Mouse (Mus musculus) embryonic facial prominence, embryonic 15.5 days (tissue): ENCODE data around the gene Ubald1. TPM values are rescaled to one million over a fixed set of nuclear protein-coding genes. Genes with fewer than 3 reads are reported as not detected.

Experiments
- ATAC-seq: fragments of 200-750 bp; cut with Nextera tagmentation; 2 replicates; pipeline ENCODE4 v1.8.0; 2017; ENCODE audit warnings: low read depth, moderate TSS enrichment; ENCODE audit not compliant: insufficient number of reproducible peaks, low FRiP score, low TSS enrichment
- H3K27ac ChIP-seq: fragments of 300-500 bp; sonication (generic); replicated peaks from 2 replicates; pipeline ENCODE4 v1.5.1; 2015; ENCODE audit warnings: mild to moderate bottlenecking, inconsistent platforms
- H3K27me3 ChIP-seq: fragments of 300-500 bp; sonication (generic); 2 replicates; pipeline ENCODE4 v1.6.1; 2015; ENCODE audit warnings: inconsistent platforms
- H3K36me3 ChIP-seq: fragments of 300-500 bp; sonication (generic); 2 replicates; pipeline ENCODE4 v1.6.1; 2015; ENCODE audit warnings: mild to moderate bottlenecking, inconsistent platforms
- H3K4me1 ChIP-seq: fragments of 300-500 bp; sonication (generic); 2 replicates; pipeline ENCODE4 v1.6.1; 2015; ENCODE audit warnings: inconsistent platforms
- H3K4me2 ChIP-seq: fragments of 300-500 bp; sonication (generic); replicated peaks from 2 replicates; pipeline ENCODE4 v1.6.1; 2015; ENCODE audit warnings: mild to moderate bottlenecking, inconsistent platforms
- H3K4me3 ChIP-seq: fragments of 300-500 bp; sonication (generic); replicated peaks from 2 replicates; pipeline ENCODE4 v1.5.1; 2015; ENCODE audit warnings: mild to moderate bottlenecking, inconsistent platforms
- H3K9ac ChIP-seq: fragments of 300-500 bp; sonication (generic); 2 replicates; pipeline ENCODE4 v1.6.1; 2015; ENCODE audit warnings: inconsistent platforms
- H3K9me3 ChIP-seq: fragments of 300-500 bp; sonication (generic); replicated peaks from 2 replicates; pipeline ENCODE4 v1.6.1; 2016; ENCODE audit warnings: inconsistent platforms
- WGBS: fragments of 180-500 bp; shearing (Covaris S2); methylation state at CpG from one replicate; pipeline ENCODE4 v1.1.7; 2015; 5-methylcytosine and 5-hydroxymethylcytosine counted together
- polyA plus RNA-seq: library from polyadenylated mRNA; unstranded; fragments of >200 nt; fragmentation: Nextera tagmentation; extraction: Ambion mirVana; gene quantifications from 2 replicates; pipeline ENCODE4 v1.2.1, GENCODE M21; 2015

Gene Ubald1
- polyA plus RNA-seq, 1 experiment from 2014 or later, result 51.3 TPM

DNA sequence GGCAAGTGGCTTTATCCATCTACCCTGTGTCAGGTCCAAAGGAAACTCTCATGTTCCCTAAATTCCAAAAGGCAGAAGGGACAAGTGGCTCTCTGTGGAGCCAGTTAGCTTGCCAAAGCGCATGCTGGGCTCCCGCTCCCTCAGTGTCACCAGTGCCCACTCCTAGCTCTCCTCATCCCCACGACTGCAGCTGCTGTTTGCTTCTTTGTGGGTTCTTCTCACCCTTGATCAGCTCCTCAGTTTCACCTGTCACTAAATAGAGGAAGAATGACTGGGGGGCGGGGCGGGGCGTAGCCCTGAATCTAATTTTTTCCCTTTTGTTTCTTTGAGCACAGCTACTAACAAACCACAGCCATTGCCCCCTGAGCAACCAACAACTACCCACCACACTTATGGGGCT lies 18.8 kb upstream of the Ubald1 start:
- H3K27me3 ChIP-seq, result no peaks in the 10 kb centered on the region
- no peaks in the 10 kb centered on the region for H3K36me3 ChIP-seq
- H3K9me3 ChIP-seq, result no peaks in the 10 kb centered on the region
- no peak overlapping the region for H3K4me2 ChIP-seq
- peaks cover 7% of the 10 kb centered on the region; the same call in 1 of the 2 replicates for H3K4me1 ChIP-seq
- 89% methylated on average over 6 of the region's 6 CpGs for WGBS
- ATAC-seq, result no peak
- H3K4me3 ChIP-seq, result no peak overlapping the region
- no peak overlapping the region for H3K9ac ChIP-seq
- H3K27ac ChIP-seq, result no peak overlapping the region

- Histone ChIP-seq H3K27me3 (no peaks in the 10 kb centered on the region), H3K4me1 (peaks cover 7% of the 10 kb centered on the region; the same call in 1 of the 2 replicates), H3K36me3 (no peaks in the 10 kb centered on the region), H3K4me3 (no peak overlapping the region), H3K27ac (no peak overlapping the region), H3K9ac (no peak overlapping the region), H3K4me2 (no peak overlapping the region), H3K9me3 (no peaks in the 10 kb centered on the region)
- WGBS, result 59% methylated on average over 7 of the region's 7 CpGs
- no peak for ATAC-seq
Measured at GRCm38 (mm10) chr16:4897146-4897730, 17.1 kb upstream of the Ubald1 start.

GRCm38 (mm10) chr16:4896249-4897027 lies 16.3 kb upstream of the Ubald1 start:
- no peak overlapping the region for H3K4me2 ChIP-seq
- WGBS, result 66% methylated on average over 5 of the region's 5 CpGs
- no peak for ATAC-seq
- H3K36me3 ChIP-seq, result peaks cover 5% of the 10 kb centered on the region; the same call in 1 of the 2 replicates
- no peak overlapping the region for H3K27ac ChIP-seq
- H3K4me1 ChIP-seq, result peaks cover 7% of the 10 kb centered on the region; the same call in 1 of the 2 replicates
- H3K27me3 ChIP-seq, result no peaks in the 10 kb centered on the region
- H3K9ac ChIP-seq, result no peak overlapping the region
- no peaks in the 10 kb centered on the region for H3K9me3 ChIP-seq
- no peak overlapping the region for H3K4me3 ChIP-seq

- peaks cover 11% of the 10 kb centered on the region; the same call in 1 of the 2 replicates for H3K36me3 ChIP-seq
- no peak overlapping the region for H3K4me2 ChIP-seq
- no peaks in the 10 kb centered on the region for H3K9me3 ChIP-seq
- no peak for ATAC-seq
- no peaks in the 10 kb centered on the region for H3K27me3 ChIP-seq
- H3K4me3 ChIP-seq, result no peak overlapping the region
- H3K9ac ChIP-seq, result no peak overlapping the region
- WGBS, result 76% methylated on average over 7 of the region's 7 CpGs
- H3K4me1 ChIP-seq, result peaks cover 11% of the 10 kb centered on the region; the same call in 1 of the 2 replicates
- H3K27ac ChIP-seq, result no peak overlapping the region
Measured at GRCm38 (mm10) chr16:4894201-4894908, 14.2 kb upstream of the Ubald1 start.

GRCm38 (mm10) chr16:4892171-4892570 lies 12.1 kb upstream of the Ubald1 start:
- H3K9me3 ChIP-seq, result no peaks in the 10 kb centered on the region
- H3K9ac ChIP-seq, result no peak overlapping the region
- H3K27me3 ChIP-seq, result no peaks in the 10 kb centered on the region
- H3K4me3 ChIP-seq, result no peak overlapping the region
- no peak for ATAC-seq
- H3K27ac ChIP-seq, result no peak overlapping the region; the same call in 1 of the 2 replicates
- H3K36me3 ChIP-seq, result peaks cover 11% of the 10 kb centered on the region; the same call in 1 of the 2 replicates
- peaks cover 27% of the 10 kb centered on the region for H3K4me1 ChIP-seq
- 58% methylated on average over 6 of the region's 6 CpGs for WGBS
- H3K4me2 ChIP-seq, result no peak overlapping the region

DNA sequence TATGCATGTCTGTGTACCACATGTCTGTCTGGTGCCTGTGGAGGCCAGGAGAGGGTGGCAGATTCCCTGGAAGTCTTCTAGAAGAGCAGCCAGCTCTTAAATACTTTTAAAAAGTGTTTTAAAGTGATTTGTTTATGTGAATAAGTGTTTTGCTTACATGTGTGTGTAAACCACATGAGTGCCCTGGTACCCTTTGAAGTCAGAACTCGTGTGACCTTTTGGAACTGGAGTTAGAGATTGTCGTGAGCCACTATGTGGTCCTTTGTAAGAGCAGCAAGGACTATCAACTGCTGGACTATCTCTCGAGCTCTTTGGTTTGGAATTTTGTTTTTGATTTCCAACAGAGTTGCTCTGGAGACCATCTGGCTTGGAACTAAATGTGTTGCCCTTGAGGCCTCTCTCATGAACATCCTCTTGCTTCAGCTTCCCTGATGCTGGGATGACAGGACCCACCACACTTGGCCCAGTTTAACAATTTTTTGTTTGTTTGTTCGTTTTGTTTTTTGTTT lies 10.1 kb upstream of the Ubald1 start:
- Histone ChIP-seq H3K4me1 (peaks cover 25% of the 10 kb centered on the region), H3K4me3 (no peak overlapping the region), H3K4me2 (no peak overlapping the region), H3K27me3 (no peaks in the 10 kb centered on the region), H3K27ac (no peak overlapping the region), H3K9me3 (no peaks in the 10 kb centered on the region), H3K9ac (no peak overlapping the region), H3K36me3 (peaks cover 11% of the 10 kb centered on the region; the same call in 1 of the 2 replicates)
- WGBS, result 43% methylated on average over 4 of the region's 4 CpGs
- no peak for ATAC-seq

- ATAC-seq, result no peak
- WGBS, result under 1% methylated on average over 8 of the region's 8 CpGs
- Histone ChIP-seq H3K4me1 (peaks cover 30% of the 10 kb centered on the region), H3K36me3 (peaks cover 8% of the 10 kb centered on the region; the same call in 1 of the 2 replicates), H3K27me3 (no peaks in the 10 kb centered on the region), H3K9me3 (no peaks in the 10 kb centered on the region), H3K4me2 (peak overlapping the region; percentile 75), H3K27ac (peak overlapping the region; percentile 90), H3K4me3 (peak overlapping the region; percentile 88), H3K9ac (peak overlapping the region; percentile 93)
Measured at GRCm38 (mm10) chr16:4886690-4887020, 6.5 kb upstream of the Ubald1 start.

- ATAC-seq, result peak; percentile 88
- Histone ChIP-seq H3K4me3 (peak within 1 kb of the TSS; percentile 88), H3K27ac (peak within 1 kb of the TSS; percentile 90), H3K9ac (peak within 1 kb of the TSS; percentile 93), H3K4me2 (peak within 1 kb of the TSS; percentile 75), H3K4me1 (peaks cover 35% of the 10 kb centered on the region), H3K27me3 (no peaks in the 10 kb centered on the region), H3K36me3 (peaks cover 2% of the 10 kb centered on the region; the same call in 1 of the 2 replicates), H3K9me3 (no peaks in the 10 kb centered on the region)
- 0% methylated on average over 64 of the region's 74 CpGs for WGBS
Measured at GRCm38 (mm10) chr16:4885760-4886689, 5.9 kb upstream of the Ubald1 start, which contains the start of gene Mgrn1. TSS of gene Mgrn1 (plus strand) at chr16:4886249.

- H3K9me3 ChIP-seq, result no peaks in the 10 kb centered on the region
- 0 out of 2 replicates have a peak overlapping the region, but pooled peaks have one; percentile 88 for H3K4me3 ChIP-seq
- no peak overlapping the region for H3K9ac ChIP-seq
- WGBS, result 90% methylated on average over 10 of the region's 10 CpGs
- H3K27me3 ChIP-seq, result no peaks in the 10 kb centered on the region
- H3K27ac ChIP-seq, result 0 out of 2 replicates have a peak overlapping the region, but pooled peaks have one; percentile 90
- H3K36me3 ChIP-seq, result no peaks in the 10 kb centered on the region
- ATAC-seq, result no peak
- no peak overlapping the region for H3K4me2 ChIP-seq
- peaks cover 32% of the 10 kb centered on the region for H3K4me1 ChIP-seq
Measured at GRCm38 (mm10) chr16:4884930-4885329, 4.8 kb upstream of the Ubald1 start.
